ENCODE assay signal across 8 mouse cellular contexts in genomic region chr8:120319449-120319848, GRCm38 (mm10).
DNase-seq lines count a peak whose midpoint lies in the region; ATAC-seq lines count a peak whose summit lies in the region.

No protein-coding gene starts in this region.

- ATAC-seq in forebrain, embryonic 13.5 days, result peak; percentile 14; the same call in 1 of the 2 replicates
- ATAC-seq in megakaryocyte, adult 5-6 weeks (ENCODE audit: poor library complexity, severe bottlenecking), result peak; percentile 88

- DNase-seq in MN1 (ENCODE audit: low spot score), result peak; percentile 90
- DNase-seq in c-Kit-negative CD71-positive TER-119-positive erythroid progenitor cells, embryonic 14.5 days (ENCODE audit: low read depth, low spot score), result peak; percentile 74
- DNase-seq in heart, postnatal 25 days (ENCODE audit: low spot score), result peak; percentile 49
- DNase-seq in left cerebral cortex, adult 18-20 months (ENCODE audit: low spot score in 2 of 2), result peak; percentile 72
- DNase-seq in right cerebral cortex, postnatal 4 days, result peak; percentile 66
- peak; percentile 72 to 78 for DNase-seq in urinary bladder, postnatal 4 days (ENCODE audit: low spot score in 2 of 2)

- 22% methylated on average over 7 of the region's 7 CpGs for WGBS in forebrain, embryonic 13.5 days

- H3K4me1 ChIP-seq in forebrain, embryonic 13.5 days, result peaks cover 37% of the 10 kb centered on the region

- intact Hi-C loops in heart, postnatal 25 days (cut with DNase I), result loop anchor here (1.0 kb wide), 1 partner anchor 140 kb away; no protein-coding TSS in a partner anchor

- no peak overlapping the region for H3K4me2 ChIP-seq in forebrain, embryonic 13.5 days

- H3K4me3 ChIP-seq in forebrain, embryonic 13.5 days, result no peak overlapping the region

- H3K27ac ChIP-seq in forebrain, embryonic 13.5 days, result no peak overlapping the region

- no peaks in the 10 kb centered on the region for H3K27me3 ChIP-seq in forebrain, embryonic 13.5 days

- no peaks in the 10 kb centered on the region for H3K9me3 ChIP-seq in forebrain, embryonic 13.5 days (replicated peaks)

- H3K9ac ChIP-seq in forebrain, embryonic 13.5 days, result no peak overlapping the region

- no peaks in the 10 kb centered on the region for H3K36me3 ChIP-seq in forebrain, embryonic 13.5 days (ENCODE audit: poor library complexity, severe bottlenecking)
